Mouse (Mus musculus) spleen, postnatal 10 days (tissue): ENCODE results near the gene Ttc23l.
"Not testable (repeated sequence)": the region's sequence is repeated elsewhere in the genome, so short reads cannot be mapped to it uniquely, and the experiment has no call there.

Experiments
- DNase-seq, 2 experiments: peaks; one replicate each; pipeline ENCODE4 v3.0.0; 2021 to 2022; ENCODE audit warnings: low spot score in 2 of 2

The Ttc23l gene

DNA sequence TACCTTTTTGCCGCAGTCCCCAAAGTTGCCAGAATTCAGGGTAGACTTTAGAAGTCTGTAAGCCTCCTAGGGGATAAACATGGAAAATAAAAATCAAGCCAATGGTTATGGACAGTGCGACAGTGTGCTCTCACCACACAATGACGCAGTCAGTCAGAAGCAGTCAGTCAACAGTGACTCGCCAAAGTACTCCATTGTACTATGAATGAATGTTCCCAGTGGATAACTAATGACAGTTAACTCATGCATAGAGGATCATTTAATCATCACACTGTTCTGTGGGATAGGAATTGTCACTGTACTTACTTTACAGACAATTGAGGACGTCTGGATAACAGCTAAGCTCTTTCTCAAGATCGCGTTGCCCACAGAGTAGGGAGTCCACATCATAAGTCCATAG, 43.3 kb downstream of the Ttc23l start:
- DNase-seq, result no peak

DNA sequence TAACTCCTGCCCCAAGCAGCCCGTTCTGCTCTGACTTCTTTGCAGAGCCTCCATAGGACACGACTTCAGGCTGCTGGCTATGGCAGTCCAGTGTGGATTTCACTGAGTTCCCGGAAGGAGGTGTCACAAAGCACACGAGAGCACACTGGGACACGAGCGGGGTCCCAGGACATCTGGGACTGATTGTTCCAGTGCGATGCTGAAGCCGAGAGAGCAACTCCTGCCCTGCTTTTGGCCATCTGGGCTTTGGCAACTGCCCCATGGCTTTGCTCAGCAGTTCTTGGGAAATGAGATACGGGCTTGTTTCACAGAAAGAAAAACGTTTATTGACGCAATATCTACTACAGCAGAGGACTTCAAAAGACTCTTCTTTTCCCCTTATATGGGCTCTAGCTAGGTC, 52.4 kb downstream of the Ttc23l start:
- no peak for DNase-seq

DNA sequence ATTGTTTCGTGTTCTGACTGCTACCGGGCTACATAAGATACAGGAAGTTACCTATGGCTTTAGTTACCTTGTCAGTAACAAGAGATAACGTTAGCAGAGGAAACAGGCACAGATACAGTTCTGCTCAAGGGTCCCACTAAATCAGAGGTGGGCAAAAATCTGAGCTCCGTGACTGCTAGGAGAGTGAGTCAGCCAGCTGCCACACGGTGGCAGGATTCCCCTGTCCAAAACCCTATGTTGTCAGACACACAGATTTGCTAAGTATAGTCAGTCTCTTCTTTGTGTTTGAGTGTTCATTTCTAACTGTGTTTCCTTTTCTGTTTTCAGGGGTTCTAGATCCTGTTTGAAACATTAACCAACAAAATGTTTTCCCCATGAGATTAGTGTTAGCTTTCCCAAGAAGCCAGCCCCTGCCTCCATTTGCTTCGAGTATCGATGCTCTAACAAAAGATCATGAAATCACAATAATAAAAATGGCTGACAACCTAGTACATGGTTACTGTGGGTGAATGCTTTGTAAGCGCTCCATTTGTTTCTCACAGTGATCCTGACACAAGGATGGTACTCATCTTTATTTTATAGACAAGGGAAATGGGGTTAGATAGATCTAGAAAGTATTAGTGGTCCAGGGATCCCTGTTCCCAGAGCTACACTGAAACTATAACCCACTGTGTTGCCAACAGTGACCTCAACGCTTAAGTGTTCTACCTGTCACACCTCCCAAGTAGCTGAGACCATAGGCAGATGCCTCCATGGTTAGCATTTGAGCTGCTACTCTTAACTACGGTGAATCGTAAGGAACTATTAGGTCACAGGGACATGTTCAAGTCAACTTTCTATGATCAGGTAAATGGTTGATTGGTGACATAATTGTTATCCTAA, 57.4 kb downstream of the Ttc23l start:
- DNase-seq, result peak in 1 of 2 experiments; percentile 29

DNA sequence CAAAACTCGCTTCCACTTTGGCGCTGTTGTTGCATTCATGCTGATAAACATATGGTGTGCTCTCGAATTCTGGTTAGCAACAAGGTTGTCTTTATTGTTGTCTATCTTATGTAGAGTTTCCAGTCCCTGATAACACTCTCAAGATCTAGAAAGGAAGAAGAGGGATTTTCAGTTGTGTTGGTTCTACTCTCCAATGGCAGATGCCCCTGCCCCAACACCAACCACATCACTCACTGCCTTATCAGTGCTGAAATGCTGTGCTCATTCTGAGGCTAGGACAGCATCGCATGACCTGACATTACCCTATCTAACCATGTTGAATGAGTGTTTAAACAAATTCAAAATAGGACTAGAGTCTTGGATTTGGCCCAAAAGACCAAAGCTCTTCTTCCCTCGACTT, 58.4 kb downstream of the Ttc23l start:
- no peak for DNase-seq

DNA sequence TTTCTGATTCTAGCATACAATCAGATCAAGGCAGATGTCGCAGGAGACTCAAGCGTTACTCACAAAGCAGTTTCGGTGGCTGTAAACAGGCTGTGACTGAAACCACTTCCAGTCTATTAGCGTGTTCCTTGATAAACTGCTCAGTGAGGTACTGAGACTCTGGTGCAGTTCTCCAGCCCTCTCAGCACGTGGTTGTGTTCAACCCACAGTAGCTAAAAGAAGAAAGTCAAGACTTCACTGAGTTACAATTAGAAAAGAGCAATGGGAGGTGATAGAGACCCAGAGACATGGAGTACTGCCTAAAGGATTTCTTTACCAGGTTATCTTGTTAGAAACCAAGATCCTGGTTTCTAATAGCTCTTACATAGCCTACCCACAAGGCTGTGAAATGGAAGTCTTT, 58.9 kb downstream of the Ttc23l start:
- no peak for DNase-seq

DNA sequence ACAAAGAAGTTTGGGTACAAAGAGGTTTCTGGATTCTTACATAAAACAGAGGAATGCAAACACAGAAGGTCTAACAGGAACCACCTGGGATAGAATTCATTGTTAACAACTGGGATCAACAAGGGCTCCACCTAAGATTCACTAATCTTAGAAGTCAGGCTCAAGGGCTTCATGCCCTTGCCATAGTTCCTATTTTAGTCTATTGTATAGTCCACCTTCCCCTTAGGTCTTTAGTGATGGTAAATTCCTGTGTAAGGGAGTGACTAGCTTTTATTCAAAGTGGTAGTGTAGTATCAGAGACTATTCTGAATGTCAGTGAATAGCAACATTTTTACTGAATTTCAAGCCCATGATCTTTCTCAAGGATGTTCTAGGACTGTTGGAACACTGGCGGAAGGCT, 61.8 kb downstream of the Ttc23l start:
- DNase-seq, result not testable (repeated sequence)

DNA sequence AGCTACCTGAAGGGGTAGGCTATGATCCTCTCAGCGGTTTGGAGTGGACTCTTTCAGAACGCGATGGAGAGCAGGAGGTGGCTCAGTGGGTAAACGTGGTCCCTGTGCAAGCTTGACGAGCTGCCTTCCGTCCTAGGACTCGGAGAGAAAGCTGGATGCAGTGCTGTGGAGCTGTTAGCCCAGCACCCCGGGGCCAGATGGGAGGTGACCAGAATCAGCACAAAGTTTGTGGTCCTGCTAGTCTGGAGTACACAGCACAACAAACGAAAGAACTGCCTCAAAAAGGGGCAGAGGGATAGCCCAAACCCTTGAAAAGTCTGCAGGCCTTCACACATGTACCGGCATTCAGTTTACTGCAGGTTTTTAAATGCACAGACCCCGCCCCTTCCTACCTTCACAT, 62.5 kb downstream of the Ttc23l start:
- DNase-seq, result no peak

DNA sequence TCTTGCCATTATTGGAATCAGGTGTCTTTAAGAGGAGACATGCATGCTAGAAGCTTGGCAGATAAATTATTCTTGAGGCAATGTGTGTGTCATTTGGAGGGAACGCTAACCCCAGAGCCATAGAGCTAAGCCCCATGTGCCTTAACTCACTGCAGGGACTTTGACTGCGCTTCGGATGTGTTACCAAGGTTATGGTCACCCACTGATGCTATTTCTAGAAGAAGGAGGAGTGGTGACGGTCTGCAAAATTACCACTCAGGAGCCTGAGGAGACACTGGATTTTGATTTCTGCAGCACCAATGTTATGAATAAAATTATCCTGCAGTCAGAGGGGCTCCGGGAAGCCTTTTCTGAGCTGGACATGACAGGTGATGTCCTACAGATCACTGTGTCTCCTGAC, 68.4 kb downstream of the Ttc23l start:
- no peak for DNase-seq

DNA sequence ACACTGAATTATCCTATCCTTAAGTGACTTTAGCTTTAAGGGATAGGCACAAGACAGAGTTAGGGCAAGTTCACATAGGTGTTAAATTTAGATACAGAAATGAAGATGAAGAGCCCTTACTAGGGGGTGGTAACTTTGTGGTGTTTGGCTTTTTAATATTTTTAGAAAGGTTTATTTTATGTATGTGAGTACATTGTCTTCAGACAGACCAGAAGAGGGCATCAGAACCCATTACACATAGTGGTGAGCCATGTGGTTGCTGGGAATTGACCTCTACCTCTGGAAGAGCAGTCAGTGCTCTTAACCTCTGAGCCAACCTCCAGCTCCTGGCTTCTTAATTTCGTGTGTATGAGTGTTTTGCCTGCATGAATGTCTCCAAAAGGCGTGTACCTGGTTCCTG, 71.2 kb downstream of the Ttc23l start:
- no peak for DNase-seq

DNA sequence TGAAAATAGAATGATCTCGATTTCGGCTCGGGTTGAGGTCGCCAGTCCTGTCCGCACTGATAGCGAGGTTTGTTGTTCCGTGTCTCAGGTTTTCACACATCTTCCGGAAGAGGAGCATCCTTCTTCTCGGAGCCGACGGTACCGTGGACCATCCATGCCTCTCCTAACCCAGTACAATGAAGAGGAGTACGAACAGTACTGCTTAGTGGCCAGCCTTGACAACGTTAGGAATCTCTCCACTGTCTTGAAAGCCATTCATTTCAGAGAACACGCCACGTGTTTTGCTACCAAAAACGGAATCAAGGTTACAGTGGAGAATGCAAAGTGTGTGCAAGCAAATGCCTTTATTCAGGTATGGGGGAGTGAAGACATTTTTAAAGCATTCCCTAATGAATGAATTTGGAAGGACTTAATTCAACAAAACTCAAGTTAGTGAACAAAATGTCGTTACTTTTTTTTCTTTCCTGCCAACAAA, 72.1 kb downstream of the Ttc23l start:
- no peak for DNase-seq

DNA sequence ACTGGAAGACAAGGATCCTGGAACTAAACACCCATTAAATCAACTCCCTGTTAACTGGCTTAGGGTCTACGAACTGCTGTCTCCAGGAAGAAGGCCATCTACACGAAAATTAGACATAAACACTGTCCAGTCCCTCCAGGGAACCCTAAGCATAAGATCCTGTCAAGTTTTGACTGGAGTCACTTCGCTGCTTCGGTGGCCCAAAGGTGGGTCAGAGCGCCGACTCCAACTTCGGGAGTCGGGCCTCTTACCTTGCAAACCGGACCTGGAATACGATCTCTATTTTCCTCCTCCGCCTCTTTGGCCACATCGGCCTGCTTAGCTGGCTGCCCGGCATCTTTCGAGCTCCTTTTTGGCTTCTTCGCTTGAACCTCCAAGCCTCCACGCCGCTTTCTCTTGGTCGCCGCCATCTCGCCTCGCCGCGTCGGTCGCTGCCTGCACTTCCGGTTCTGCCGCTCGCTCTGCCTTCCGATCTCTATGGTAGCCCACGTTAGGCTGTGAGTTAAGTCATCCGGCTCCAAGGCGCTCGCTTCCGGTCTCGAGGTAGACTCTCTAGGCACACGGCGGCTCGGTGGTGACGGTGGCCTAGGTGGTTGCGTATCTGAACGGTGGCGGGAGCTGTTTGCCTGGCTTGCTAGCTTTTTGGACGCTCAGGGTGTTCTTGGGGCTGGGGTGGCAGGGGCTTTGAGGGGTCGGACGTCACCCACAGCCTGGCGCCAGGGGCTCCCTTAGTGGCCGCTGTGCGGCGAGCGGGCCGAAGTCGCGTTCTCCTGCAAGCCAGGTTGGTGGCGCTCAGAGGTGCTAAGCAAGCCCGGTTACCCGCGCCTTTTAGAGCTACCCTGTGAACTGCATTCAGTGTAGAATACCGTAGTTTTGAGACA, 72.7 kb downstream of the Ttc23l start, which contains the start of the genes Brix1 and Rad1:
Gene Brix1, minus strand, starts transcription at position 464 of the 881 bp plus-strand sequence.
Gene Rad1, plus strand, starts transcription at position 535 of the 881 bp plus-strand sequence.
- DNase-seq, result peak; percentile 89 to 97

DNA sequence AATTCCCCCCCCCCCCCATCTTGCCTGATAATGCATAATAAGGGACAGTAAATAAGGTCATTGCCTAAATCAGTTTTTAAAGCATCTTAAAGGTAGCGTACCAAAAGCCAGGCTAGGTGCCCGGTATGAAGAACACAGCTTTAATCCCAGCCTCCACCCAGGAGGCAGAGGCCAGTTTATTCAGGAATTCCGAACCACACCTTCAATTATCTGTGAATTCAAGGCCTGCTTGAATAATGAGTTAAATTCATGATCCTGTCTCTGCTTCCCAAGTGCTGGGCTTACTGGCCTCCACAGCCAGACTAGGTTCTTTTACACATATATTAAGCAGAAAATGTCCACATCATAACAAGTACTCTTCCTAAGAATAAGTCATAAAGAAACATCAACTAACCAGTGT, 87.5 kb downstream of the Ttc23l start:
- no peak for DNase-seq

DNA sequence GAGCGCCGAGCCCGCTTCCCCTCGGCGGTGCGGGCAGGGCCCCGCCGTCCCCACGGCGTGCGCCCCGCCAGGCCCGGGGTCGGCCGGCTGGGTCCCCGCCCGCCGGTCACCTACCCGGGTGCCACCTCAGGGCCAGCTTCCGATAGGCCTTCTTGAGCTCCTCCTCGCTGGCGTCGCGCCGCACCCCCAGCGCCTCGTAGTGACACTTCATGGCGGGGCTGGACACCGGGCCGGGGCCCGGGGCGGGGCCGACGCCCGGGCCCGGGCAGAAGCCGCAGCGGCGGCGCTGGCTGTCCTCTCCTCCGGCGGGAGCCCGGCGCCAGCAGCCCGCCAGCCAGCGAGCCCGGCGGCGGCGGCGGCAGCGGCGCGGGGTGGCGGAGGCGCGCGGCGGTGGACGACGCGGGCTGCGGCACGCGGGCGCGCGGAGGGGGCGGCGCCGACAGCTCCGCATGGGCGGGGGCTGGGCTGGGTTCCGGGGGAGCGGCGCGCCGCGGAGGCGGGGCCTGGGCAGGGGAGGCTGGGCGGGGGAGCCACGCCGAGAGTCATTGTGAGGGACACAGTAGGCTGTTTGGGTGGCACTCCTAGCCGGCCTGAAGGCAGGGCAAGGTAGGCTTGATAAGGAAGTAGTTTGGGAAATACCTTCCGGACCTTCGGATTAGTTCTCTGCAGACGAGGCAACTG, 88.2 kb downstream of the Ttc23l start, which contains the start of gene Dnajc21:
Gene Dnajc21, minus strand, starts transcription at position 366 of the 681 bp plus-strand sequence.
- peak; percentile 70 to 87 for DNase-seq

DNA sequence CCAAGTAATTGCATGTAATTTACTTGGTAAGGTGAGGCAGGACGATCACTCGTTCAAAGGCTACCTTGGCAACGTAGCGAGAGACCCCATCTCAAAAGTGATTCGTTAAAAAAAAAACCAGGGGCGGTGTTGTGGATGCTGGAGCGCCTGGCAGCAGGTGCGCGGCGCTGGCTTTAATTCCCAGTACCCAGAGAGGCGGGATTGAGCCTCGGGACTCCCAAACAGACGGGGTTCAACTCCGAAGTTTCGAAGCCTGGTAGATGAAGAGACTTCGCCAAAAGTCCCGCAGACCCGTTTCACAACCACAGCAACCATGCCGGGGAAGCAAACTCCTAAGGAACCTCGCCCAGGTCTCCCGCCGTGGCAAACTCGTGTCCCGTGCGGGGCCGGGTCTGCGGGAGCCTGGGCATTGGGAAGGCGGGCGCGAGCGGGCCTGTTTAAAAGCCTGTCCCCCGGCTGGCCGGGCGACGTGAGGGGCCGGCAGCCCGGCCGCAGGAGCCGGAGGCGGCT, 88.8 kb downstream of the Ttc23l start:
- DNase-seq, result peak in 1 of 2 experiments; percentile 41

DNA sequence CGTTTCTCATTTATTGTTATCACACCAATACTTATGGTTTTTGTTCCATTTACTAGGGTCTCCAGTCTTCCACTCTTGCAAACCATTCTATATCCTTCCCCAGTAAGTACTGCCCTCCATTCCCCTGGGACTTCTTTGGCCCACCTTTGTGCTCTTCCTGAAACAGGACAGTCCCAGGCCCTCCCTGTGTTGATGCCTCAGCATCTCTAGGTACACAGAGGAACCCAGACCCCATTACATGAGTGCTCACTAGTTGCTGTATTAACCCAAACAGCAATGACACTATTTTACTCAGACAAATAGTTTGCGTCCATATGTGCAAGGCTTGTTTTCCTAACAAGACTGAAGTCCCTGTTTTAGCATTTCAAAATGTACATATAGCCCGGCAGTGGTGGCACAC, 89.7 kb downstream of the Ttc23l start:
- no peak for DNase-seq

DNA sequence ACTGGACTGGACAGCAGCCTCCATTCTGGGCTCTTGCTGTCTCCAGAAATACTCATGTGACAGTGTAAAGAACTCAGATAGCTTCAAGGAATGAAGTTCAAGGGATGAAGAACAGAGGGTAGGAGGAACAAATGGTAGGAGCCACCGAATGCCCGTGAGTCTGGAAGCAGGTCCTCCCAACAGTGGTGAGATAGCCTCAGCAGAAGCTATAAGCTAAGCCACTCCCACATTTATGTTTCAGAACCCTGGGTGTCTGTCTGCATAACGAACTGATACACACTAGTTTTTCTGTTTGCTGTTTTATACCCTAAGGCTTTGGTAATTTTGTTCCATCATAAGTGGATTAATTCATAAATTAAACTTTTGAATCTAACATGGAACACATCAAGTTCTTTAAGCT, 93.8 kb downstream of the Ttc23l start:
- DNase-seq, result no peak

DNA sequence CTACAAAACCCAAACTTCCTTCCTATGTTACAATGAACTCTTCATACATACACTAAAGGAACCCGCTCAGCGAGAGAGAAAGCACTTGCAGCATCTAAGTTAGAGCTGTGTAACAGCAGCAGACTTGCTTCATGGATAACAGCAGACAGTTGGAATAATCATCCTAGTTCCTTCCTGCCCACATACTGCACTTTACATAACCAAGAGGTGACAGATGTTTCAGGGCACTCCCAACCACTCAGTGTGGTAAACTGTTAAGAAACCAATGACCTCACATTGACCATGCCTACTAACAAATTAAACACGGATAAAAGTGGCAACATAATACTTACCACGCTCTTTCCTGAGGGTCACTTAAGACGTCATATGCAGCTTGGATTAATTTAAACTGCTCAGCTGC, 94.9 kb downstream of the Ttc23l start:
- no peak for DNase-seq

DNA sequence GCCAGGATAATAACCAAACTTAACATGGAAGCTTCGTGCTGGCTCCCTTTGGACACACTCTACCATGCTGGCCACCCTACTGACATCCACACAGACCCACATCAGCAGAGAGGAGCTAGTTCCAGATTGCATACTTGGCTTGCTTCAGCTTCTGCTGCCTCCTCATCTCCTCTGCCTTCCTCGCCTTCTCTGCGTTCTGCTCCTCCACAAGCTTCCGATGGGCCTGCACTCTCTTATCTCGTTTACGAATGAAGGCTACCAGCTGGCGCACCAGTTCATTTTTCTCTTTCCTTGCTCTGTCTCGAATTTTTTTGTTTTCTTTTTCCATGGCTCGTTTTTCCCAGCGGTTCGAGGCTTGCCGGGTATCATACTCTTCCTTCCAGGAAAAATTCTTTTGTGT, 97.5 kb downstream of the Ttc23l start:
- no peak for DNase-seq
